Mouse (Mus musculus): ENCODE data around the gene Eno1.

Gene Eno1

DNA sequence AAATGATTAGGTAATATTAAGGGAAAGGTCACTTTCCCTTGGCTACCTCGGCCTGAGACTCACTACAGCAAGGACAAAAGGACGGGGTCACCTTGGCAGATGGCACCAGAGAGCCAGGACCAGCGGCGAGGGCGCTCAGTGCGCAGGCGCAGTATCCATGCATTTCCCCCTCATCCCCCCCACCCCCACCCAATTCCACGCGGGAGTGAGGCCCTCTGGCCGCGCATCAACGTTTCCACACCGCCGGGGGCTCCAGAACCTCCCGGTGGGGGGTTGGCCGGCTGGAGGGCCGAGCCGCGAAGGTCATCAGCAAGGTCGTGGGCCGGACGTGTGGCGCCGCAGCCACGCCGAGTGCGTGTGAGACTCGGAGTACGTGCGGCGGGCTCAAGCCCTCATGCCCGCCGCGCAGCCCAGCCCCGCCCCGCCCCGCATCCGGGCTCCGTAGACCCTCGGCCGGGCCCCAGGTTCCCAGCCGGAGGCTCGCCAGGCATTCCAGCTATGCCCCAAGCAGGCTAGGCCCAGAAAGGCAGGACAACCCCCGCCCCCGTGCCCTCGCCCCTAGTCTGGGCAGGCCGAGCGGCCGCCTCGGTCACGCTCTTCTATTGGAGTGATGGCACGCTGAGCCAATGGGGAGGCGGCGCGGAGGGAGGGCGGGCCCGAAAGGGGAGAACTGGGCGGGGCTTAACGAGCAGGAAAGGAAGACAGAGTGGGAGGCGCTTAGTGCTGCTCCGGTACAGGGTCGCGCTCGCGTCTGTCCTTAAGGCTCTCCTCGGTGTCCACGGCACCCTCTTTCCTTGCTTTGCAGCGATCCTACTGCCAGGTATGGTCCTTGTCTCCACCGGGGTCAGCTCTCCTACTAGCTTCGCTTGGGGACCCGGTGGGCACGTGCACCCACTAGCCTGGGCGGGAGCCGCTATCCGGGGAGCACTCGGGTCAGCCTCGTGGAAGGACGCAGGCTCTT lies at the start of gene Eno1:
Eno1 (plus strand) TSS at position 201 of the 961 bp plus-strand sequence.
- DNase-seq (ENCODE audit: low spot score), result peak; percentile 91

GRCm38 (mm10) chr4:150188236-150188635 lies 48.3 kb upstream of the Eno1 start:
- DNase-seq (ENCODE audit: low spot score), result no peak

DNA sequence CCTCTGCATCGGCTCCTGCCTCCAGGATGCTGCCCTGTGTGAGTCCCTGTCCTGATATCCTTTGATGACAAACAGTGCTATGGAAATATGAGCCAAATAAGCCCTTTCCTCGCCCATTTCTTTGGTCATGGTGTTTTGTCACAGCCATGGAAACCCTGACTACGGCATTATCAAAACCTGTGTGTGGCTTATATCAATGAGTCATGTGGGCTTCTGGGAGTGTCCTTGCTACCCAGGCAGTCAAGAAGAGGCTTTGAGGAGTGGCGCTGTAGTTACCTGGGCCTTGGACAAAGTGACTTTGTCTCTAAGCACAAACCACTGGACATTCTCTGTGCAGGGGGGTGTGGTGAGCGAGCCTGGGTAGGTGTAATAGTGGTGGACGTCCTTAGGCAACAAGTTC lies 44.3 kb upstream of the Eno1 start:
- DNase-seq (ENCODE audit: low spot score), result no peak

DNA sequence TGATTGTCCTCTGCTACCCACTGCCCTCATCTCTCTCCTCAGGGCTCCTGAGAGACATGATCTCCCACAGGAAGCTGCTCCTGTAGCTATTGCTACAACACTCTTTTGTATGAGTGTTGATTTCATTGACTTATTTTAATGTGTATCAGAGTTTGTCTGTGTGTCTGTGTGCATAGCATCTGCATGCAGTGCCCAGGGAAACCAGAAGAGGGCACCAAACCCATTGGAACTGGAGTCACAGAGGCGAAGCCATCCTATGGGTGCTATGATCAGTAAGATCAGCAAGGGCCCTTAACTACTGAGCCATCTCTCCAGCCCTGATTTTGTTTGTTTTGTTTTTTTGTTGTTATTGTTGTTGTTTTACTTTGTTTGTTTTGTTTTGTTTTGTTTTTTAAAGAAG lies 42.6 kb upstream of the Eno1 start:
- DNase-seq (ENCODE audit: low spot score), result no peak

GRCm38 (mm10) chr4:150198268-150198667 lies 38.3 kb upstream of the Eno1 start:
- no peak for DNase-seq (ENCODE audit: low spot score)

DNA sequence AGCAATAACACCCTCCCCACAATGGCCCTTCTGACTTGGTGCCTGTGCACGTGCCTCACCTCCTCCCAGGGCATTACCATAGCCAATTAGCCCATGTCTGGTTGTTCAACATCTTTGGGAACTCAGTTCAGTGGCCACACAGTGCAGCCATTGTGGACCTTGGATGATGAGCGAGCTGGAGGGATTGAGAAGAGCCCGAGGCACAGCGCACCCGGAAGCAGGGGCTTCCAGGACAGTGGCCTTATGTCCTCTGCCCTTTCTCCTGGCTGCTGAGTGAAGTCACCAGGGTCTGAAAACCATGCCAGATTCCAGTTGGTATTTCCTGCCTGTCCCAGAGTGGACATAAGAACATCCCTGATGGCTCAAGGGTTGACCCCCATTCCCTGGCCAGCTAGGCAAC lies 35.3 kb upstream of the Eno1 start, which contains the start of gene Car6:
Car6 (minus strand) TSS at position 101 of the 400 bp plus-strand sequence.
- DNase-seq (ENCODE audit: low spot score), result no peak

DNA sequence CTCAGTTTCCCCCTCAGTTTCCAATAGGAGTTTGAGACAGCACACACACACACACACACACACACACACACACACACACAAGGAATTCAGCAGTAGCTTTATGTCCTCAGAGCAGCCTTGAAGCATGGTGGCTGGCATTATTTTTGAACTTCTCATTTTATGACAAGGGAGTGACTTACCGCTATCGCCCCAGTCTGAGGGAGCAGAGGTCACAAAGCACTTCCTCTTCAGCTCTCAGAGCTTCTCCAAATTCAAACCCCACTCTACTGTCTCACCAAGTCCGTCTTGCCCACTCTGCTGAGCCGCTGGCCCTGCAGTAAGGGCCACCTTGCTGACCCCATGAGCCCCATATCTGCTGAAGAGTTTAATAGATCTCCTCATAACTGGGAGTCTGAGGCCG lies 33.8 kb upstream of the Eno1 start:
- no peak for DNase-seq (ENCODE audit: low spot score)

GRCm38 (mm10) chr4:150204877-150205276 lies 31.6 kb upstream of the Eno1 start:
- DNase-seq (ENCODE audit: low spot score), result no peak

DNA sequence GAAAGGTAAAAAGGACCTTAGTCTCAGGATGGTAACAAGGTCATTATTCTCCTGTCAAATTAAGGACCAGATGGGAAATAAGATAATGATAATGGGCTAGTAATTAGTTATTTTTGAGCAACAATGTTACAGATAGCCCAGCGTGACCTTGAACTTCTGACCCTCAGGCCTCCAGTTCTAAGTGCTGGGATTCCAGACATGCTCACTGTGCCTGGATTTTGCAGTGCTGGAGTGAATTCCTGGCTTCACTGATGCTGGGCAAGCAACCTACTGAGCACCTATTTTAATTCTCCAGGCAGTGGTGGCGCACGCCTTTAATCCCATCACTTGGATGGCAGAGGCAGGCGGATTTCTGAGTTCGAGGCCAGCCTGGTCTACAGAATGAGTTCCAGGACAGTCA lies 26.8 kb upstream of the Eno1 start:
- DNase-seq (ENCODE audit: low spot score), result no peak

- DNase-seq (ENCODE audit: low spot score), result no peak
Observed at GRCm38 (mm10) chr4:150210306-150210705, 26.2 kb upstream of the Eno1 start.

GRCm38 (mm10) chr4:150211930-150212552 lies 24.5 kb upstream of the Eno1 start:
- DNase-seq (ENCODE audit: low spot score), result no peak

DNA sequence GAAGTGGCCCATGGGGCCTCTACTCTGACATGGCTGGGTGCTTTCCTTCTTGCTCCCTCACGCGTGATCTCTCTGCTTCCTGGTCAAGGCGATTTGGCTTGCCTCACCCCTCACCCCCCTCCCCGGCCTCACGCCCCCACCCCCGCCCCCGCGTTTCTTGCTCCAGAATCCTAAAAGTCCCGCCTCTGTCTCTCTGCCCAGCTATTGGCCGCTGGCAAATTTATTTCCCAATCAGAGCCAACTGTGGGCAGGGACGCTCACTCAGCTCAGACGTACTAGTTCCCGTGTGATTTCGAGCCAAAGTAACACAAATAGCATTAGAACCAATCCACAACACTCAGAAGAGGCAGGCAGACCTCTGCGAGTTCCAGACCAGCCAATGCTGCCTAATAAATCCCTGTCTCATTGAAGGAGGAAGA lies 24.0 kb upstream of the Eno1 start:
- no peak for DNase-seq (ENCODE audit: low spot score)

DNA sequence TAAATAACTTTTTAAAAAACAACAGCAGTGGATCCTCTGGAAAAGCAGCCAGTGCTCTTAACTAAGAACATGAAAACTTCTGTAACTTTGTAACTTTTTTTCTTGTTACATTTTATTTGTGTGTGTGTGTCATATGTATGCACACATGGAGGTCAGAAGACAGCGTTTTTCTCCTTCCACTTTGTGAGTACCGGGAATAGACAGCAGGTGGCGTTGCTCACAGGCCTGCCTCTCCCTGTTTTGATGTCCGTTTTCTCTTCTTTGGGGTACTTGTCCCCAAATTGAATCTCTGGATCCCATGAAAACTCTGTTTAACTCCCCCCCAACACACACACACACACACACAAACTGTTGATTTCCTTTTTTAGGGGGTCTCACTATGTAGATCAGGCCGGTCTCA lies 22.6 kb upstream of the Eno1 start:
- no peak for DNase-seq (ENCODE audit: low spot score)

- DNase-seq (ENCODE audit: low spot score), result no peak
Observed at GRCm38 (mm10) chr4:150216423-150216822, 20.1 kb upstream of the Eno1 start.

- no peak for DNase-seq (ENCODE audit: low spot score)
Observed at GRCm38 (mm10) chr4:150217042-150217554, 19.4 kb upstream of the Eno1 start.

GRCm38 (mm10) chr4:150217935-150218334 lies 18.6 kb upstream of the Eno1 start:
- no peak for DNase-seq (ENCODE audit: low spot score)

GRCm38 (mm10) chr4:150219501-150220292 lies 16.8 kb upstream of the Eno1 start:
- no peak for DNase-seq (ENCODE audit: low spot score)

DNA sequence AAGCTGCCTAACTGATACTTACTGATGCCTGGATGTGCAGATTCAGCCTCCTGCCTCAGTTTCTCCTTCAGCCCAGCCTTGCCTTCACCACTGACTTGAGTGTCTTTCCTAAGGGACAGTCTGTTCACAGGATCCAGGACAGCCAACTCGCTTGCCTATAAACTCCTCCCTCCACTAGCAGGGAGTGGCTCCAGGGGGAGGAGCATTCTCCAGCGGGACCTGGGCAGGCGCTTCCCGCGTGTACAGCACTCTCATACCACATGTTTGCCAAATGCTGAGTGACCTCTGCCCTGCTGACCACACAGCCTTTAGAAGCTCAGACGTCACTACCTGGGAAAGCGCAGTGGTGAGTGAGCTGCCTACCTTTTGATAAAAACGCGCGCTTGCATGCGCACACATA lies 15.9 kb upstream of the Eno1 start:
- DNase-seq (ENCODE audit: low spot score), result no peak

DNA sequence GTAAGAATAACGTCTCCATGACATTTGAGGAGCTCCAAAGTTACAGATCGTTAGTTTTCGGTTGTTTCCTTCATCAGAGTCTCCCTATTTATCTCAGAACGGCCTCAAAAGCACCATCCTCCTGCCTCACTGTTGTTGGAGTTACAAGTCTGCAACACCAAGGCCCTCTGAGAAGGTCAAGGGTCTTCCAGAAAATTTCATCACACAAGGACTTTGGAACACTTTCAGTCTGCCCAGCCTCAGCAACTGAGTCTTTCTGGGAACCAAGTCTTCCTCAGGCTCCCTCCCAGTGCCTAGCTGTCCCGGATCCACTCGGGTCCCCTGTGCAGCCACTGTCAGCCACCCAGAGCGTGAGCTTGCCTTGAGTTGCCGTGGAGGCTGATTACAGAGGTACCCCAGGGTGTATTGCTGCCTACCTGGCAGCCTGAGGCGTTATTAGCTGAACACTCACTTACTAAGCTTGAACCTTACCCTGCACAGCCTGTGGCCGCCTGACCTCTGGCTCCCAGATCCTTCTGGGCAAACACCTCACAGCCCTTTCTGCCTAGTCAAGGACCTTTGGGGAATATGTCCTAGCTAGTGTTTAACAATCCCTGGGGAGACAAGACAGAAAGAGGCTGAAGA lies 15.4 kb upstream of the Eno1 start:
- DNase-seq (ENCODE audit: low spot score), result no peak

DNA sequence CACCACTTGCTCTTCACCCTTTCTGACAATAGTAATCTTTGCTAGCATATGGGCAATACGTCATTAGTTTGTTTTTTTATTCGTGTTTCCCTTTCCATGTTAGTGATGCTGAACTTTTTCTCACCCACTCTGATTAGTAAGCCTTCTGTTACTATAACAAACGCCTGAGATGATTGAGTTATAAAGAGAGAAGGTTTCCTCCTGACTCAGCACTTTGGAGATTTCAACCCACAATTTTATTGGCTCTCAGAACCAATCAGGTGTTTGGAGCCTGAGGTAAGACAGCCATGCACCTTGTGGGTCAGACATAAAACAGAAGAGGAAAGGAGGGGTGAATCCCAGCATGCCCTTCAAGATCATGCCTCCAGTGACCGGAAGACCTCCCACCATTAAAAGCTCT lies 12.7 kb upstream of the Eno1 start:
- DNase-seq (ENCODE audit: low spot score), result no peak

- no peak for DNase-seq (ENCODE audit: low spot score)
Observed at GRCm38 (mm10) chr4:150225700-150226099, 10.8 kb upstream of the Eno1 start.
